Mouse (Mus musculus): ENCODE results near the gene Rwdd2b.

The Rwdd2b gene

GRCm38 (mm10) chr16:87420662-87421061, 19.7 kb downstream of the Rwdd2b start:
- no peak for DNase-seq (ENCODE audit: low spot score in 2 of 2)

GRCm38 (mm10) chr16:87405001-87405400, 35.4 kb downstream of the Rwdd2b start:
- peak in 1 of 2 experiments; percentile 19 for DNase-seq (ENCODE audit: low spot score in 2 of 2)

- peak in 1 of 2 experiments; percentile 35 for DNase-seq (ENCODE audit: low spot score in 2 of 2)
These were observed 46.4 kb downstream of the Rwdd2b start for GRCm38 (mm10) chr16:87393813-87394548.

DNA sequence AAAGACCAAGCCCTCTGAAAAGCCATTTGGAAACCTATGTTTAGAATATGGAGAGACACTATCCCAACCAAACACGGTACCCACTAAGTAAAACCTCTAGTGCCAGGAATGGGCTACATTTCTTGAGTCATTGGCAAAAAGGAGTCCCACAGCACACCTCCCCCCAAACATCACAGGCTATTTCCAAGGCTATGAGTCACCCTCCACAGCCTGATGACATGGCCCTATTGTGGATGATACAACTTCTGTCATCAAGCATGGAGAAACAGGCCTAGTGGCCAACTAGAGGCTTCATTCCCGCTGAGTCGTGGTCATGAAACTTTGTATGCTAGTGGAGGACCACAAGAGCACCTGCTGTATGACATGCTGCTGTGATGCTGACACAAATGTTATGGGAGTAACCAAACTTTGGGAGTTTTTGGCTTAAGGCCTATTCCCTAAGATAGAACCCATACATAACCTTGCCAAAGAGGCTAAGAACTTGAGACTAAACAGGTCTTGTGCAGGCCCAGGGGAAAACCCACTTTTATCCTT, 52.9 kb downstream of the Rwdd2b start:
- no peak for DNase-seq (ENCODE audit: low spot score in 2 of 2)

GRCm38 (mm10) chr16:87384366-87384765, 56.0 kb downstream of the Rwdd2b start:
- no peak for DNase-seq (ENCODE audit: low spot score in 2 of 2)
